Mouse (Mus musculus) CH12.LX (cell line): ENCODE results near the gene Sptb. TPM values are rescaled to one million over a fixed set of nuclear protein-coding genes. Genes with fewer than 3 reads are reported as not detected.

Experiments
- DNase-seq: peaks from one replicate; pipeline ENCODE4 v3.0.0-alpha.2; 2013; ENCODE audit errors: extremely low read depth
- H3K27ac ChIP-seq: 2 replicates; pipeline ENCODE4 v1.5.1; 2012; ENCODE audit warnings: low read depth, mild to moderate bottlenecking, control low read depth, moderate library complexity; ENCODE audit not compliant: insufficient read depth
- H3K27me3 ChIP-seq: replicated peaks from 2 replicates; pipeline ENCODE3; 2012; ENCODE audit warnings: inconsistent platforms
- H3K36me3 ChIP-seq, 2 experiments: replicated peaks in 1 of 2; 2 replicates each; pipeline versions ENCODE3 to v1.6.1; 2012; ENCODE audit warnings: inconsistent platforms in 1 of 2, low read length in 1 of 2, mild to moderate bottlenecking in 1 of 2, mixed read lengths in 1 of 2, moderate library complexity in 1 of 2; ENCODE audit not compliant: control insufficient read depth in 1 of 2, insufficient read depth in 1 of 2
- H3K4me1 ChIP-seq, 2 experiments: 2 replicates each; pipeline ENCODE4 v1.6.1; 2012; ENCODE audit warnings: inconsistent platforms in 1 of 2, moderate library complexity in 1 of 2; ENCODE audit not compliant: insufficient read depth in 2 of 2, control insufficient read depth in 1 of 2
- H3K4me2 ChIP-seq: 2 replicates; pipeline ENCODE4 v1.6.1; 2012; ENCODE audit warnings: low read depth, mild to moderate bottlenecking, control low read depth; ENCODE audit not compliant: poor library complexity, insufficient read depth, severe bottlenecking
- H3K4me3 ChIP-seq, 3 experiments: fragments of 150-350 bp in 1 of 3; sonication (generic) in 1 of 3; replicated peaks in 1 of 3; 2 replicates each; pipeline versions ENCODE3 to v1.5.1; 2011 to 2012; ENCODE audit warnings: low read depth in 2 of 3, low read length in 2 of 3, mild to moderate bottlenecking in 2 of 3, moderate library complexity in 2 of 3, control low read depth in 1 of 3, improper control_type of control experiment in 1 of 3, inconsistent platforms in 1 of 3, mixed read lengths in 1 of 3; ENCODE audit not compliant: poor library complexity in 1 of 3
- H3K79me2 ChIP-seq: replicated peaks from 2 replicates; pipeline ENCODE4 v1.6.1; 2012; ENCODE audit warnings: mild to moderate bottlenecking, moderate library complexity; ENCODE audit not compliant: control insufficient read depth, poor library complexity, insufficient read depth, severe bottlenecking; ENCODE audit errors: extremely low read depth
- H3K9ac ChIP-seq: 2 replicates; pipeline ENCODE4 v1.6.1; 2012; ENCODE audit warnings: low read depth, mild to moderate bottlenecking, control low read depth, moderate library complexity; ENCODE audit not compliant: insufficient read depth
- H3K9me3 ChIP-seq: replicated peaks from 2 replicates; pipeline ENCODE3; 2012; ENCODE audit warnings: low read length, inconsistent platforms, mixed read lengths
- BHLHE40 ChIP-seq: IDR thresholded peaks from 2 replicates; pipeline ENCODE4 v1.6.1; 2011; ENCODE audit warnings: mild to moderate bottlenecking, low read depth, low read length, improper control_type of control experiment
- CHD2 ChIP-seq: IDR thresholded peaks from 2 replicates; pipeline ENCODE4 v1.6.1; 2011; ENCODE audit warnings: low read length, improper control_type of control experiment
- CTCF ChIP-seq, 2 experiments: IDR thresholded peaks in 1 of 2; conservative IDR thresholded peaks in 1 of 2; 2 replicates each; pipeline ENCODE4 v1.5.1; 2011 to 2012; ENCODE audit warnings: low read depth in 2 of 2, low read length in 2 of 2, improper control_type of control experiment in 1 of 2, inconsistent platforms in 1 of 2, mild to moderate bottlenecking in 1 of 2, moderate library complexity in 1 of 2
- ELF1 ChIP-seq: IDR thresholded peaks from 2 replicates; pipeline ENCODE4 v1.6.1; 2014; ENCODE audit warnings: low read depth, mild to moderate bottlenecking, inconsistent platforms, low read length, improper control_type of control experiment
- EP300 ChIP-seq: IDR thresholded peaks from 2 replicates; pipeline ENCODE4 v1.6.1; 2011; ENCODE audit warnings: low read length, improper control_type of control experiment
- GABPA ChIP-seq: IDR thresholded peaks from 2 replicates; pipeline ENCODE4 v1.6.1; 2012; ENCODE audit warnings: low read depth, low read length, improper control_type of control experiment, inconsistent platforms; ENCODE audit not compliant: insufficient replicate concordance
- JUN ChIP-seq: IDR thresholded peaks from 2 replicates; pipeline ENCODE4 v1.6.1; 2011; ENCODE audit warnings: low read depth, mild to moderate bottlenecking, low read length, improper control_type of control experiment, moderate library complexity; ENCODE audit not compliant: insufficient read depth
- JUND ChIP-seq: conservative IDR thresholded peaks from 2 replicates; pipeline ENCODE4 v1.6.1; 2011; ENCODE audit warnings: low read depth, low read length, improper control_type of control experiment
- MXI1 ChIP-seq: IDR thresholded peaks from 2 replicates; pipeline ENCODE4 v1.6.1; 2011; ENCODE audit warnings: mild to moderate bottlenecking, low read depth, low read length, improper control_type of control experiment
- POLR2AphosphoS2 ChIP-seq: IDR thresholded peaks from 2 replicates; pipeline ENCODE4 v1.6.1; 2011; ENCODE audit warnings: low read depth, low read length, improper control_type of control experiment
- RAD21 ChIP-seq: IDR thresholded peaks from 2 replicates; pipeline ENCODE4 v1.6.1; 2011; ENCODE audit warnings: low read depth, mild to moderate bottlenecking, low read length, improper control_type of control experiment, moderate library complexity
- TCF12 ChIP-seq: IDR thresholded peaks from 2 replicates; pipeline ENCODE4 v1.6.1; 2014; ENCODE audit warnings: low read depth, mild to moderate bottlenecking, inconsistent platforms, low read length, improper control_type of control experiment
- UBTF ChIP-seq: IDR thresholded peaks from 2 replicates; pipeline ENCODE4 v1.6.1; 2012; ENCODE audit warnings: low read depth, mild to moderate bottlenecking, inconsistent platforms, low read length, improper control_type of control experiment, moderate library complexity
- dilution Hi-C: fragments of 300-500 bp; cut with MboI; formaldehyde crosslinking; loops from 2 replicates; pipeline ENCODE4 v1.14.3; 2020; ENCODE audit warnings: low sequenced_read_pairs; ENCODE audit not compliant: extremely low pct_unique_long_range_greater_than_20kb, extremely low pct_ligation_motif_present
- in situ Hi-C: fragments of 300-500 bp; cut with MboI; formaldehyde crosslinking; loops from 3 replicates; pipeline ENCODE4 v1.14.3; 2019; ENCODE audit warnings: low sequenced_read_pairs, low pct_ligation_motif_present, low pct_unique_long_range_greater_than_20kb, mixed read lengths
- polyA plus RNA-seq: library from polyadenylated mRNA; unstranded; fragments of >175 nt; gene quantifications from 2 replicates; pipeline ENCODE4 v1.2.1, GENCODE M21; 2012; ENCODE audit warnings: low read depth; ENCODE audit not compliant: insufficient read length
- total RNA-seq, 2 experiments: library from RNA; depleted of rRNA; stranded (reverse); fragments of 300-350 nt in 1 of 2; fragments of >200 nt in 1 of 2; gene quantifications; 2 replicates each; pipeline ENCODE4 v1.2.3; 2012 to 2014

The Sptb gene
- total and polyA plus RNA-seq, 3 experiments = 0.03 to 0.04 (median 0.04) TPM

DNA sequence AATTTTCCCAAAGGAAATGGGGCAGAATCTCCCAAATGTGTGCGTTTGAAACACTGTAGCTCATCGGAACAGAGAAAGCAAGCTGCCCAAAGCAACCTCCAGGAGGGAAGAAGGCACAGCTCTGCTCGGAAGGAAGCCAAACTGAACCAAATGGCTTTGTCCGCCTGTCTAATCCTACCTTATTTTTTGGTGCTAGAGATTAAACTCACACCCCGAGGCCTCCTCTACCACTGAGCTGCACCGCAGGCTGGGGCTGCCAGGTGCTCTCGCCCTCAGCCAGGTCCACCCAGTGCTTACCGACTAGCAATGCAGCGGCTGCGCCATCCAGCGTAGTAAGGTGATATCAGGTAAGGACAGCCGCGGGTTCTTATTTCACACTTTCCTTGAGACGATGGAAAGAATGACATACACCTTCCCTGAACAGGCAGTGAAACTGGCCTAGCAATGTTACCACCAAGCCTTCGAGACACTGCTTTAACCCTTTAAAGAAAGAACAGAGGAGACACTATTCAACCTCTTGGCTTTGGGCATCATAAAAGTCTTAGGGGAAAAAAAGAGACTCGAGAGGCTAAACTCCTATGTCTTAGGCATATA lies 40.6 kb upstream of the Sptb start:
- Histone ChIP-seq H3K9ac (no peak overlapping the region), H3K4me3 (no peak overlapping the region), H3K36me3 (no peaks in the 10 kb centered on the region), H3K27ac (no peak overlapping the region), H3K79me2 (no peaks in the 10 kb centered on the region), H3K9me3 (peaks cover 3% of the 10 kb centered on the region), H3K4me2 (no peak overlapping the region), H3K4me1 (peaks cover 6 to 7% of the 10 kb centered on the region in 2 experiments; a peak in 3 of 4 replicates), H3K27me3 (peaks cover 5% of the 10 kb centered on the region)
- peak; percentile 12; the same call in 1 of the 2 replicates for TF ChIP-seq EP300
- peak; percentile 83; the same call in 1 of the 2 replicates for TF ChIP-seq JUN
- no peak for TF ChIP-seq TCF12
- peak; percentile 53; the same call in 1 of the 2 replicates for TF ChIP-seq JUND
- in situ Hi-C loops = no loop called here
- DNase-seq = peak; percentile 12
- dilution Hi-C loops = no loop called here

DNA sequence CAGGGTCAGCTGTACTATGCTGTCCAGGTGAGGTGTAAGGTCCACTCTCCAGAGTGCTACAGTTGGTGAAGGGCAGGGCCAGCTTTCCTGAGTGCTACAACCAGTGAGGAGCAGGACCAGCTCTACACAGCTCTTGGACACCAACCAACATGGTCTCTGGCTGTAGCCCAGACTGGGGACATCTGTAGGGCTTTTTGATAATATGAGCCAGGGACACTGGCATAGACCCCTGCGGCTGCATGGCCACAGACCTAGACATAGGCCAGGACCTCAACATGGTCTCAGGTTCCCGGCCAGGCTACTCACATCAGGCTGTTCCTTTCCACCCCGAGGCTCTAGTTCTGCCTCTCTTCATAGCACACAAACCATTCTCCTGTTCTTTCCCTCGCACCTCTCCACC lies 17.6 kb upstream of the Sptb start:
- Histone ChIP-seq H3K4me2 (no peak overlapping the region), H3K27ac (no peak overlapping the region), H3K4me3 (no peak overlapping the region), H3K79me2 (no peaks in the 10 kb centered on the region), H3K4me1 (no peaks in the 10 kb centered on the region), H3K9me3 (peaks cover 7% of the 10 kb centered on the region), H3K27me3 (peaks cover 11% of the 10 kb centered on the region), H3K9ac (no peak overlapping the region), H3K36me3 (no peaks in the 10 kb centered on the region)
- DNase-seq = no peak
- TF ChIP-seq BHLHE40 = no peak
- no peak for TF ChIP-seq ELF1
- no peak for TF ChIP-seq UBTF
- no peak for TF ChIP-seq CTCF (conservative IDR thresholded peaks at IDR 0.05 in 1 of 2, IDR thresholded peaks at IDR 0.05 in 1 of 2; ENCODE audit: low read depth in 2 of 2, low read length in 2 of 2)
- no peak for TF ChIP-seq MXI1
- TF ChIP-seq CHD2 = no peak
- TF ChIP-seq GABPA = no peak
- TF ChIP-seq POLR2AphosphoS2 = no peak
- dilution Hi-C loops = no loop called here
- in situ Hi-C loops = no loop called here

DNA sequence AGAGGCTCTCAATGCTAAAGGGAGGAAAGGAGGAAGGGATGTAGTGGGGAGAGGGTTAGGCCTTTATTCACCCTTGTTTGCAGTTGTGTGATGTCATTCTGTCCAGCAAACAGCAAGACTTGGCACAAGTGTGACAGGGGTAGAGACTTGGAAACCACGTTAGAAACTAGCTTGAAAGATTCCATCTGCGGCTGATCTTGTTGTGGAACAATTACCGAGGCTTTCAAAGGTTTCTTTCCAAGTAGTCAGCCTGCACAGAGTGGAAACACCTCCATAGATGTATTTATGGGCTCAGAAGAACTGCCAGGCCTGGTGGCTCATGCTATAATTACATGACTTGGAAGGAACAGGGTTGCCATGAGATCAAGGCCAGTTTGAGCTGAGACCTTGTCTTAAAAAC lies 11.7 kb upstream of the Sptb start:
- peak; percentile 9 for DNase-seq
- no peak overlapping the region for H3K9ac ChIP-seq
- no peak overlapping the region for H3K27ac ChIP-seq
- dilution Hi-C loops (no loop called here), in situ Hi-C loops (loop anchor here (5.0 to 25.0 kb wide), 2 partner anchors 75 to 235 kb away; no protein-coding TSS in a partner anchor)
- no peak overlapping the region for H3K4me2 ChIP-seq
- no peaks in the 10 kb centered on the region for H3K9me3 ChIP-seq
- H3K79me2 ChIP-seq = no peaks in the 10 kb centered on the region
- H3K4me3 ChIP-seq = no peak overlapping the region
- no peak for TF ChIP-seq RAD21
- TF ChIP-seq TCF12 = no peak
- TF ChIP-seq BHLHE40 = no peak
- TF ChIP-seq, all 38 proteins: peak for 0
- Histone ChIP-seq H3K4me1 (no peaks in the 10 kb centered on the region), H3K27me3 (peaks cover 1% of the 10 kb centered on the region), H3K36me3 (no peaks in the 10 kb centered on the region)
